Mouse (Mus musculus) cerebral cortex, adult 2 months (tissue): ENCODE data around the gene Tet2.

ENCODE experiments used
- WGBS: fragments of 180-500 bp; shearing (Covaris S2); methylation state at CpG from one replicate; pipeline ENCODE4 v1.1.7; 2018; 5-methylcytosine and 5-hydroxymethylcytosine counted together

Tet2 gene

GRCm38 (mm10) chr3:133516137-133516536 is 28.8 kb downstream of the Tet2 start:
- WGBS, result 46% methylated on average over 6 of the region's 6 CpGs

GRCm38 (mm10) chr3:133515204-133515969 is 29.6 kb downstream of the Tet2 start:
- WGBS, result 94% methylated on average over 8 of the region's 8 CpGs

GRCm38 (mm10) chr3:133514290-133514689 is 30.6 kb downstream of the Tet2 start:
- 97% methylated on average over 12 of the region's 12 CpGs for WGBS

- 88% methylated on average over 7 of the region's 7 CpGs for WGBS
These were observed 31.5 kb downstream of the Tet2 start for GRCm38 (mm10) chr3:133513475-133513874.

- WGBS, result 87% methylated on average over 4 of the region's 4 CpGs
These were observed 34.6 kb downstream of the Tet2 start for GRCm38 (mm10) chr3:133510368-133510767.

- 35% methylated on average over 2 of the region's 2 CpGs for WGBS
These were observed 35.1 kb downstream of the Tet2 start for GRCm38 (mm10) chr3:133509796-133510195.

- WGBS, result 88% methylated on average over 3 of the region's 3 CpGs
These were observed 36.1 kb downstream of the Tet2 start for GRCm38 (mm10) chr3:133508881-133509280.

GRCm38 (mm10) chr3:133506289-133506954 is 38.5 kb downstream of the Tet2 start:
- 86% methylated on average over 9 of the region's 9 CpGs for WGBS

- 47% methylated on average over 7 of the region's 7 CpGs for WGBS
These were observed 48.0 kb downstream of the Tet2 start for GRCm38 (mm10) chr3:133496953-133497352.

GRCm38 (mm10) chr3:133491370-133491769 is 53.6 kb downstream of the Tet2 start:
- 79% methylated on average over 2 of the region's 2 CpGs for WGBS

- WGBS, result 85% methylated on average over 13 of the region's 13 CpGs
These were observed 56.8 kb downstream of the Tet2 start for GRCm38 (mm10) chr3:133488022-133488725.

- WGBS, result 72% methylated on average over 1 of the region's 1 CpGs
These were observed 62.1 kb downstream of the Tet2 start for GRCm38 (mm10) chr3:133482887-133483286.

- 74% methylated on average over 3 of the region's 3 CpGs for WGBS
These were observed 66.0 kb downstream of the Tet2 start for GRCm38 (mm10) chr3:133478987-133479386.

GRCm38 (mm10) chr3:133473781-133474180 is 71.2 kb downstream of the Tet2 start:
- WGBS, result 32% methylated on average over 1 of the region's 1 CpGs

GRCm38 (mm10) chr3:133471101-133471500 is 73.8 kb downstream of the Tet2 start:
- 82% methylated on average over 4 of the region's 4 CpGs for WGBS

GRCm38 (mm10) chr3:133468883-133469282 is 76.1 kb downstream of the Tet2 start:
- 91% methylated on average over 7 of the region's 7 CpGs for WGBS

- 96% methylated on average over 3 of the region's 3 CpGs for WGBS
These were observed 81.7 kb downstream of the Tet2 start for GRCm38 (mm10) chr3:133463233-133463632.

GRCm38 (mm10) chr3:133462485-133462884 is 82.5 kb downstream of the Tet2 start:
- 75% methylated on average over 6 of the region's 6 CpGs for WGBS

- WGBS, result 59% methylated on average over 3 of the region's 3 CpGs
These were observed 82.9 kb downstream of the Tet2 start for GRCm38 (mm10) chr3:133462059-133462458.

- WGBS, result 80% methylated on average over 1 of the region's 1 CpGs
These were observed 85.8 kb downstream of the Tet2 start for GRCm38 (mm10) chr3:133459174-133459573.

GRCm38 (mm10) chr3:133453896-133454295 is 91.0 kb downstream of the Tet2 start:
- WGBS, result 84% methylated on average over 8 of the region's 8 CpGs

- 89% methylated on average over 6 of the region's 6 CpGs for WGBS
These were observed 108.0 kb downstream of the Tet2 start for GRCm38 (mm10) chr3:133436919-133437320.
